9 mouse cellular contexts compared by ENCODE assay signal in genomic region chr11:107213745-107214144, GRCm38 (mm10). TPM values are rescaled to one million over a fixed set of nuclear protein-coding genes. Genes with fewer than 3 reads are reported as not detected.
A peak's percentile ranks its signal among the peaks of the same experiment; 100 is the strongest.
DNase-seq lines count a peak whose midpoint lies in the region; ATAC-seq and TF ChIP-seq lines count a peak whose summit lies in the region.
"Had no signal": no experiment of that assay in that cellular context is flagged by ENCODE, and none has a peak within 500 bp of the region (broad histone marks: within the 10 kb centered on the region; RNA-seq: fewer than 3 reads in every experiment).

No protein-coding gene starts in this region.

- no peak for ATAC-seq in kidney, embryonic 16.5 days (ENCODE audit: low FRiP score, low TSS enrichment)

- WGBS in kidney, adult 2 months, result 71% methylated on average over 5 of the region's 5 CpGs
- 72% methylated on average over 5 of the region's 5 CpGs for WGBS in kidney, embryonic 16.5 days

- H3K9me3 ChIP-seq in kidney, embryonic 16.5 days (ENCODE audit: low read length), result no peaks in the 10 kb centered on the region
- H3K9me3 ChIP-seq: liver, embryonic 15.5 days had no signal

- H3K4me3 ChIP-seq in kidney, adult 2 months (ENCODE audit: insufficient read depth, low read depth, low read length), result no peak overlapping the region
- no peak overlapping the region for H3K4me3 ChIP-seq in kidney, embryonic 16.5 days (ENCODE audit: low read length)
- H3K4me3 ChIP-seq: liver, embryonic 15.5 days had no signal

- H3K27ac ChIP-seq in kidney, adult 2 months (ENCODE audit: insufficient read depth, low read depth, low read length), result no peak overlapping the region
- no peak overlapping the region for H3K27ac ChIP-seq in kidney, embryonic 16.5 days (ENCODE audit: low read length)
- H3K27ac ChIP-seq: liver, embryonic 15.5 days had no signal

- H3K36me3 ChIP-seq in kidney, adult 2 months (ENCODE audit: control insufficient read depth, insufficient read depth, low read length), result peaks cover 4% of the 10 kb centered on the region
- peaks cover 7% of the 10 kb centered on the region; the same call in 1 of the 2 replicates for H3K36me3 ChIP-seq in kidney, embryonic 16.5 days (ENCODE audit: insufficient read depth, low read length)

- DNase-seq in kidney, adult 2 months, result peak; percentile 35
- peak; percentile 7 to 17 for DNase-seq in B cell, adult 2 months
- peak; percentile 11 for DNase-seq in Muller cell, postnatal 12 days (ENCODE audit: inconsistent ontology term)
- DNase-seq in forelimb bud, embryonic 11.5 days (ENCODE audit: low read depth, low spot score), result peak; percentile 63
- DNase-seq in layer of hippocampus, adult 8-10 months (ENCODE audit: low spot score in 2 of 2), result no peak
- no peak for DNase-seq in adrenal gland, adult 2 months
- no peak for DNase-seq in ovary, postnatal 36 days (ENCODE audit: low spot score)

- 0 out of 2 replicates have a peak, but pooled peaks have one; percentile 9 for TF ChIP-seq CTCF in kidney, adult 2 months (conservative IDR thresholded peaks at IDR 0.05; ENCODE audit: insufficient read depth, insufficient read length, low read depth, low read length)

- no peak overlapping the region for H3K9ac ChIP-seq in kidney, embryonic 16.5 days (replicated peaks; ENCODE audit: low read length)
- H3K9ac ChIP-seq: liver, embryonic 15.5 days had no signal

- H3K27me3 ChIP-seq in kidney, adult 2 months (replicated peaks; ENCODE audit: control insufficient read depth, insufficient read depth, low read length), result no peaks in the 10 kb centered on the region
- H3K27me3 ChIP-seq in kidney, embryonic 16.5 days (ENCODE audit: insufficient read depth, low read length), result no peaks in the 10 kb centered on the region
- H3K27me3 ChIP-seq: liver, embryonic 15.5 days had no signal

- H3K4me1 ChIP-seq in kidney, adult 2 months (ENCODE audit: control insufficient read depth, insufficient read depth, low read length), result no peaks in the 10 kb centered on the region
- no peaks in the 10 kb centered on the region for H3K4me1 ChIP-seq in kidney, embryonic 16.5 days (ENCODE audit: insufficient read depth, low read length)
- H3K4me1 ChIP-seq: liver, embryonic 15.5 days had no signal

- no peak for TF ChIP-seq POLR2A in kidney, adult 2 months (IDR thresholded peaks at IDR 0.05; ENCODE audit: low read depth, low read length)

- no peak overlapping the region for H3K4me2 ChIP-seq in kidney, embryonic 16.5 days (replicated peaks; ENCODE audit: low read depth, low read length)
- H3K4me2 ChIP-seq: liver, embryonic 15.5 days had no signal

RNA-seq across cellular contexts. Expression of gene Nol11, which starts 24.6 kb away (rescaled TPM):
- 7.1 and 7.7 TPM in 2 replicates for polyA plus RNA-seq in kidney, adult 2 months (2012; rRNA removed)
- polyA plus RNA-seq in kidney, embryonic 16.5 days (2015; fragmentation: Nextera tagmentation; extraction: Ambion mirVana), result 61.3 and 63.0 TPM in 2 replicates
- total RNA-seq in layer of hippocampus, adult 8-10 months (2022), result 10 to 100 TPM; 25.2 to 30.5 (median 27.1) TPM
- total RNA-seq in adrenal gland, adult 2 months (2021), result 10 to 100 TPM; 24.5 to 25.3 TPM
- 2.1 and 2.6 TPM in 2 replicates for polyA plus RNA-seq in adrenal gland, adult 2 months (2012; rRNA removed)

Comparison
In these comparisons a context has a peak if more than half of its experiments do, and no peak if none do; other contexts are left out.
1. DNase-seq: peak in kidney, adult 2 months (single experiment), B cell, adult 2 months (2 of 2), Muller cell, postnatal 12 days (single experiment) and forelimb bud, embryonic 11.5 days (single experiment); none in layer of hippocampus, adult 8-10 months (0 of 2), adrenal gland, adult 2 months (single experiment) and ovary, postnatal 36 days (single experiment).